Mouse (Mus musculus) gastrocnemius, postnatal 36 days (tissue): ENCODE measurements around the gene Spdl1. TPM values are rescaled to one million over a fixed set of nuclear protein-coding genes. Genes with fewer than 3 reads are reported as not detected.
"Not testable (repeated sequence)": the region's sequence is repeated elsewhere in the genome, so short reads cannot be mapped to it uniquely, and the experiment has no call there.

Source experiments
- DNase-seq, 2 experiments: peaks; one replicate each; pipeline ENCODE4 v3.0.0; 2022
- intact Hi-C: fragments of 180-260 bp; cut with DNase I; formaldehyde crosslinking; loops from one replicate; pipeline ENCODE4 v1.15.1; 2025
- total RNA-seq, 2 experiments: library from RNA; stranded (reverse); gene quantifications; 2 replicates each; pipeline ENCODE4 v1.2.3; 2021

Gene Spdl1
- total RNA-seq, 2 experiments from 2014 or later, result 0.39 to 0.48 TPM

- no peak for DNase-seq
Measured at GRCm38 (mm10) chr11:34814767-34815166, 18.7 kb downstream of the Spdl1 start.

GRCm38 (mm10) chr11:34814319-34814718 lies 19.1 kb downstream of the Spdl1 start:
- no peak for DNase-seq
- intact Hi-C loops, result no loop called here

More at GRCm38 (mm10) chr11:34814767-34815166, 18.7 kb downstream of the Spdl1 start:
- intact Hi-C loops, result no loop called here

- intact Hi-C loops, DNase-seq: not testable (repeated sequence)
Measured at GRCm38 (mm10) chr11:34805026-34805425, 28.4 kb downstream of the Spdl1 start.

DNA sequence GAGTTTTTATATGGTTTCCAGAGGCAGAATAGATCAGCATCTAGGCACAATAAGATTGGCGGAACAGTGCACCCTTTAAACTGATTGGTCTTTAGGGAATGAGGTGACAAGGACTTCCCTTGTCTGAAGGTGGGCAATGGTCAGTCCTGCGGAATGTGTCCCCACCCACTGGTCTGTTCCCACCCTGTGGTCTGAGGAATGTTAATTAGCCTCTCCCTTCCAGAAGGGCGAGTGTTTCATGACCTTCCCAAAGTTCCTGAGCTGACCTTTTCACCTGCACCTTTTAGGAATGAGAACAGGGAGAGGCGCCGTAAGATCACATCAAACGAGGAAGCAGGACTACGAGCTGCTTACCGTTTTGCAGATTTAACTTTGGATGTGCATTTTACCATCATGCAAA lies 35.4 kb downstream of the Spdl1 start:
- DNase-seq, result not testable (repeated sequence)

DNA sequence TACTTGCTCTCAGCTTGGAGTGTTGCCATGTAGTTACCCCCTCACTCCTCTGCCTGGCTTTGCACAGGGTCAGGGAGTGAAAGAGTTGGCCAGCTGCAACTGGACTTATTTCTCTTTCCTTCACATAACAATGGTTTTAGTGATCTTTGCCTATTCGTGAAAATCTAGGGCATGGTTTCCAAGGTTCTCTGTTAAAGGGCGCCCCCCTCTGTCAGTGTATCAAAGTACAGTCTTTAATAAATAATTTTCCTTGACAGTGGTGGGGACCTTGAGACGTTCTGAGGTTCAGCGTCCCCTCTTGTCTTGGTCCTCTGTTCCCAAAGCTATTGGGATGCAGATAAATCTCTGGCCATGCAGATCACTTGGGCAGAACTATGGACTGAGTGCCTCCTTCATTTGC lies 37.3 kb downstream of the Spdl1 start:
- intact Hi-C loops, result no loop called here
- DNase-seq, result no peak

More for the DNA sequence above, 35.4 kb downstream of the Spdl1 start:
- intact Hi-C loops, result not testable (repeated sequence)

DNA sequence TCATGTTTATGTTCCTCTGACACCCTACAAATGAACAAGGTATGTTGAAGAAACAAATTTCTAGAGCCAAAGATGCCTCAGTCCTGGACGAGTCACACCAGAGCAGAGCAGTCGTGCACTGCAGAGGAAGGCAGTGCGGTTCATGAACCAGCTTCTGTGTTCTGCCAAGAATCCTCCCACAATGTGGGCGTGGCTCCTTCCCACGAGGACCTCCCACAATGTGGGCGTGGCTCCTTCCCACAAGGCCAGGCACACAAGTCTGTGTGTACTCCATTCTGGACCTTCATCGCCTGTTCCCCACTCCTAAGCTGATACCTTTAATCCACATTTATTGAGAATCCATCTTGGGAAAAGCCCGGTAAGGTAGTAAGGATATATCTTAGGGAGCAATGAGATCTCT lies 41.6 kb downstream of the Spdl1 start:
- intact Hi-C loops, result no loop called here
- no peak for DNase-seq

- no peak for DNase-seq
- intact Hi-C loops, result no loop called here
Measured at GRCm38 (mm10) chr11:34784864-34785263, 48.6 kb downstream of the Spdl1 start.

DNA sequence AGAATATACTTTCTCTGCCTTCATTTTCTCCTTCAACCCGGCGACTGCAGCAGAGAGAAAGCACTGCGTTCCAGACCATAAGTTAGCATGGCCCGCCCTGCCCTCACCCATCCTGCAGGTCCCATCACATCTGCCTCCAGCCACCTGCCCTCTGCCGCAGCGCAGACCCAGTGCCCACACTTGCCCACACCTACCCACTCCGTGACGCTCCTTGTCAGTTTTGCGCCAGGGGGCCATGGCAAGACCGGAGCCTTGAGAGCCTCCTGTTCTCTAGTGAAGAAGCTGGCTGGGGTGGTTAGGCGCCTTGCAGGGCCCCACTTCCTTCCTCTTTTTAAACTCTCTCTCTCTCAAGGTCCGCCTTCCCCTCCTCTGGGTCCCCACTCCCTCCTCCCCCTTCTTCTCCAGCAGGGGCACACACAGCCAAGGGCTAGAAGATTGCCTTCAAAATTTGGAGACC lies 49.8 kb downstream of the Spdl1 start, which contains the start of gene Dock2:
Dock2 (minus strand) TSS at position 306 of the 457 bp plus-strand sequence.
- peak in 1 of 2 experiments; percentile 17 for DNase-seq
- intact Hi-C loops, result no loop called here

GRCm38 (mm10) chr11:34782516-34783430 lies 50.7 kb downstream of the Spdl1 start:
- intact Hi-C loops, result no loop called here
- DNase-seq, result no peak

DNA sequence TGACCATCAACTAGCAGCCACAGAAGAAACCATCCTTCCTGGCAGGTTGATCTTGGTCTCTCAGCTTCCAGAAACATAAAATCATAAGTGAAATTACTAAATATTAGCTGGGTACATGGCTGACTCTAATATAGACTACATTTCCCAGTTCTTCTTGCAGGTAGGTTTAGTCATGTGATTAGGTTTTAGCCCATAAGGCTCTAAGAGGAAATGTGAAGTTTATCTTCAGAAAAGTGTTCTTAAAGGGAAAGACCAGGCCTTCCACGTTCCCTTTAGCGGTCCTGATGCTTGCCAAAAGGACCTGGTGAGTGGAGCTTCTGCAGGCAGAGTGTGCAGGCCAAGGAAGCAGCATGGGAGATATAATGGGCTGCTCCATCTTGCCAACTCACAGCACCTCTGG lies 52.7 kb downstream of the Spdl1 start:
- no peak for DNase-seq
- intact Hi-C loops, result no loop called here

DNA sequence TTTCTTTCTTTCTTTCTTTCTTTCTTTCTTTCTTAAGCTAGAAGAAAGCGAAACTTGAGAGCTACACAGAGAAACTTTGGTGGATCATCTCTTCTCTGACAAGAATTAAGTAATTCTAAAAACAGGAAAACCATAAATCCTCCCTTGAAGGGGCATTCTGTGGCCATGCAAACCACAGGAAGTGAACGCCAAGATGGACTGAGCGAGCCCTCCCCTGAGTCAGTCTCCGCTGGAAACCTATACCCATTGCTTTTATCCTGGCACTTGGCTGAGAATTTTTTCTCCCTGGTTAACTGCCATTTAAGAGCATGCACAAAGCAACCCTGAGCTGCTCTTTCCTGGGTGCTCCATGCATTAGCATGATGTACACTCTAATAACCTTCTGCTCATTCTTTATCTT lies 53.5 kb downstream of the Spdl1 start:
- DNase-seq, result no peak
- intact Hi-C loops, result no loop called here

DNA sequence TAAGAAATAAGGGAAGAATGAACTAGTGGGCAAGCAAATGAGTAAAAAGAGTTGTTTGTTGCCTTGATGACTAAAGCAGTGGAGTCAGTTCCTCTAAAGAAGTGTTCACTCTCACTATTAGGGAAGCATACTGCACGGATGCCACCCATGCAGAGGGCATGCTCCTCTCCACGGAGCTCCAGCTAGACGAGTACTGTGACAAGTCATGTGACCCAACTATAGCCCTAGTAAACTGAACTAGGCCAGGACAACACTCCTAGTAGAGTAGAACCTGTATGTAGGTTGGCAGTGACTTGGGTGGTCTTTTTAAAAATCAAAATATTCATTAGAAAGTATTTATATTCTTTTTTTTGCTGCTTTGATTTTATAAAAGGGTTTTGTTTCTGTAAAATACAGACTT lies 55.1 kb downstream of the Spdl1 start:
- DNase-seq, result no peak

DNA sequence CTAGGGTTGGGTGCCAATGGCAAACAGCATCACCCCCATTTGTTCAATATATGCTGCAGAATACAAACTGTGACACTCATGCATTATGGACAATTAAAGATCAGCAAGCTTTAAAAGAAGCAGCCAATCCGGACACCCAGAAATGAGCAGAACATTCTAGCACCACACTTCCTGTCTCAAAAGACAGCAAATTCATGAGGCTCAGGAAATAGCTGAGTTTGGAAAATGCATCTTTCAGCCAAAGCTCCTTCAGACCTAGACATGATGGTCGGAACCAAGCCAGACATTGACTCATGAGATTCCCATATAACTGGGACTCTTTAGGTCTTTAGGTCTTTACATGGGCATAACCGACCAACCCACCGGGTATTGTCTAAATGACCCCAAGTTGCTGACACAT lies 55.9 kb downstream of the Spdl1 start:
- no peak for DNase-seq
- intact Hi-C loops, result no loop called here

More for the DNA sequence above, 55.1 kb downstream of the Spdl1 start:
- intact Hi-C loops, result no loop called here

GRCm38 (mm10) chr11:34776054-34776453 lies 57.4 kb downstream of the Spdl1 start:
- intact Hi-C loops, result no loop called here
- no peak for DNase-seq

DNA sequence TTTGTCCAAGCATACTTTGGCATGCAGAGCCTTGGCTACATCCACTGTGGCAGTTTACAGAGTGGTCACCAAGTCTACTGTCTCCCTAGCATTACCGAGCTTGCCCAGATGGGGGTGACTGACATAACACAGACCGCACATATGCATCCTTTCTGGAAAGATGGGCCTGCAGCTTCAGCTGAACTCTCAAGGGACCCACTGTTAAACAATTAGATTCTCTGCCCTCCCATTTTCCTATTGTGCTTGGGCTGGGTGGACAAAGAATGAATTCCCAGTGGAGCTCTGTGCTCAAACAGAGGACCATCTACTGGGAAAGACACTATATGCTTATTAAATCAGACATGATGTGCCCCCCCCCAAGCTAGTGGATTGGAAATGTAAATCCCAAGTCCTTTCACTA lies 58.8 kb downstream of the Spdl1 start:
- no peak for DNase-seq
- intact Hi-C loops, result no loop called here

DNA sequence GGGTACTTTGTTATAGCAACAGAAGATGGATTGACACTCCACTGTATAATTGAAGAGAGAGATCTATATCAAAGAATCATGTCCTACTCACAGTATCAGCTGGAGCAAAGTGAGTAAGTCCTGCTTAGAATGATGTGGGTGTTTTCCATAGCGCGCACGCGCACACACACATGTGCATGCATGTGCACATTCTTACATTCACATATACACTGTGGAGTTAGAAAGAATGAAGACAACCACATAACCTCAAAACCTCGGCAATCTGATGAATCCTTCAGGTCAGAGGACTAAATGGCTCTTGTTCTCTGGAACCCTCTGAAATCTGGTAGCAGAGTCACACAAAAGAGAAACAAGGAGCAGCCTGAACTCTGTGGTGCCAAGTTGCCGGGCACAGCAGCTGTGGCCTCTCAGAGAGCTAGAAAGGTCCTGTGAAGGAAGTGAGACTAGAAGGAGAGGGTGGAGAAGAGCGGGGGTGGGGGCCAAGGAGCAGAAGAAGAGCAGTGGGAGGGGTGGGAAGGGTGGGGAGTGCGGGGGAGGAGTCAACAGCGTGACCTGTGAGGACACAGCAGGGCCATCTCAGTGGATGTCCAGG lies 60.0 kb downstream of the Spdl1 start:
- intact Hi-C loops, result no loop called here
- DNase-seq, result no peak

GRCm38 (mm10) chr11:34771221-34771986 lies 62.0 kb downstream of the Spdl1 start:
- intact Hi-C loops, result no loop called here

GRCm38 (mm10) chr11:34770666-34771065 lies 62.8 kb downstream of the Spdl1 start:
- intact Hi-C loops, result no loop called here
- no peak for DNase-seq

More at GRCm38 (mm10) chr11:34771221-34771986, 62.0 kb downstream of the Spdl1 start:
- DNase-seq, result peak; percentile 20 to 28

DNA sequence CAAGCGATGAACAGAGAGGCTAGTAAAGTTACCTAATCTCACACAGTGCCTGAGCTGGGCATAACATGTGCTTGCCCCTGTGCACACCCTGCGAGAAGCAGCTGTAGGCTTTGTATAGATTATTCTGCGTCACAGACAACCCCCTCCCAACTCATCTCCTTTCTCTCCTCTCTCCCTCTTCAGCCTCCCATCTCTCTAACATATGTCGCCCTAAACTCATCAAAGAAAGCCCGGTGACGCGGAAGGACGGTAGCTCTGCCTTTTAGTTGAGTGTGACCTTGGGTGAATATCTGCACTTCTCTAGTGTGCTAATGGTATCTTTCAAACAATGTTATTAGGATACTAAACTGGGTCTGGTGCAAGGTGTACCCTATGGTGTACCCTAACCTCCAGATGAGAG lies 63.5 kb downstream of the Spdl1 start:
- no peak for DNase-seq
- intact Hi-C loops, result no loop called here

- no peak for DNase-seq
- intact Hi-C loops, result no loop called here
Measured at GRCm38 (mm10) chr11:34769396-34769795, 64.0 kb downstream of the Spdl1 start.
